Mouse (Mus musculus) neural tube, embryonic 13.5 days (tissue): ENCODE measurements around the gene Ilk. TPM values are rescaled to one million over a fixed set of nuclear protein-coding genes. Genes with fewer than 3 reads are reported as not detected.

Experiments
- ATAC-seq: fragments of 200-750 bp; cut with Nextera tagmentation; 2 replicates; pipeline ENCODE4 v1.8.0; 2017; ENCODE audit warnings: low read depth, mild to moderate bottlenecking, moderate TSS enrichment, moderate library complexity
- H3K27ac ChIP-seq: fragments of 300-500 bp; sonication (generic); replicated peaks from 2 replicates; pipeline ENCODE4 v1.5.1; 2015; ENCODE audit warnings: moderate library complexity, mild to moderate bottlenecking, inconsistent platforms
- H3K27me3 ChIP-seq: fragments of 300-500 bp; sonication (generic); 2 replicates; pipeline ENCODE4 v1.6.1; 2015; ENCODE audit warnings: mild to moderate bottlenecking, inconsistent platforms
- H3K36me3 ChIP-seq: fragments of 300-500 bp; sonication (generic); 2 replicates; pipeline ENCODE4 v1.6.1; 2015; ENCODE audit warnings: mild to moderate bottlenecking, inconsistent platforms
- H3K4me1 ChIP-seq: fragments of 300-500 bp; sonication (generic); replicated peaks from 2 replicates; pipeline ENCODE4 v1.6.1; 2015; ENCODE audit warnings: inconsistent platforms
- H3K4me2 ChIP-seq: fragments of 300-500 bp; sonication (generic); 2 replicates; pipeline ENCODE4 v1.6.1; 2015; ENCODE audit warnings: inconsistent platforms, mild to moderate bottlenecking, moderate library complexity
- H3K4me3 ChIP-seq: fragments of 300-500 bp; sonication (generic); 2 replicates; pipeline ENCODE4 v1.5.1; 2015; ENCODE audit warnings: mild to moderate bottlenecking, inconsistent platforms
- H3K9ac ChIP-seq: fragments of 300-500 bp; sonication (generic); 2 replicates; pipeline ENCODE4 v1.6.1; 2015; ENCODE audit warnings: moderate library complexity, mild to moderate bottlenecking, inconsistent platforms
- H3K9me3 ChIP-seq: fragments of 300-500 bp; sonication (generic); 2 replicates; pipeline ENCODE4 v1.6.1; 2016; ENCODE audit warnings: inconsistent platforms
- WGBS: fragments of 180-500 bp; shearing (Covaris S2); methylation state at CpG from one replicate; pipeline ENCODE4 v1.1.7; 2015; 5-methylcytosine and 5-hydroxymethylcytosine counted together
- polyA plus RNA-seq: library from polyadenylated mRNA; unstranded; fragments of >200 nt; fragmentation: Nextera tagmentation; extraction: Ambion mirVana; gene quantifications from 2 replicates; pipeline ENCODE4 v1.2.1, GENCODE M21; 2015

The Ilk gene
- polyA plus RNA-seq, 1 experiment from 2014 or later: 225 TPM

DNA sequence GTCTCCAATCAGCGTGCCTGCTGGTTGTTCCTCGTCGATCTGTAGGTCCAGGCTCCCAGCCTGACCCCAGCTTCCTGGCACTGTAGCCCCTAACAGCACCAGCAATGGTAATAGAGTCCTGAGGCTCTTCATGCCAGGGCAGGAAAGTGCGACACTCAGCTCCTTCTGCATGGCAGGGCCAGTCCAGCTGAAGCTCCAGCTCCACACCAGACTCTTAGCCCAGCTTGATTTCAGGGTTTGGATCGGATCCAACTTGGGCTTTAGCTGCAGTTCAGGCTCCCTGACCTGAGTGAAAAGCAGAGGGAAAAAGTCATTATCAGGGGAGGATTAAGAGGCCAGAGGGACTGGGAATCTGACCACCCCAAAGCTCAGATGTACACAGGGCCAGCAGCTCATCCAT is 36.6 kb downstream of the Ilk start:
- Histone ChIP-seq H3K9ac (no peak overlapping the region), H3K4me2 (no peak overlapping the region), H3K4me3 (no peak overlapping the region), H3K9me3 (no peaks in the 10 kb centered on the region), H3K4me1 (peaks cover 90% of the 10 kb centered on the region), H3K27ac (no peak overlapping the region), H3K36me3 (peaks cover 84% of the 10 kb centered on the region), H3K27me3 (no peaks in the 10 kb centered on the region)
- 88% methylated on average over 5 of the region's 5 CpGs for WGBS
- ATAC-seq: no peak

DNA sequence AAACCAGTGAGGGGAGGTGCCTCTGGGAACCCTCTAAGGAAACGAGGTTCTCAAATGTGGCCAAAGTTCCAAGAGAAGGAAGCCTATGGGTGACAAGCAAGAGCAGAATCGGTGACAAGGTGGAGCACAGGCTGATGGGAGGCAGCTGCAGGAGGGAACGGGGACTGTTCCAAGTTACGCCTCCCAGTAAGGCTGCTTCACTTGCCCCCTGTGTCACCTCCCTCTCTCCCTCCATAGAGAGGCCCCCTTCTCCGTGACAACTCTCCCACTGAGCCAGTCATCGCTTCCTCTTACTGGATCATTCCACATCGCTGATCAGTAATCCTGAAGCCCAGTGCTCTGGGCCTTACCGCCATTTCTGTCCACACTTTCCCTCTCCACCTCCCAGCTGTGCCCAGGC is 38.3 kb downstream of the Ilk start:
- Histone ChIP-seq H3K9me3 (no peaks in the 10 kb centered on the region), H3K36me3 (peaks cover 86% of the 10 kb centered on the region), H3K4me2 (no peak overlapping the region), H3K4me3 (no peak overlapping the region), H3K9ac (no peak overlapping the region), H3K27ac (no peak overlapping the region), H3K27me3 (no peaks in the 10 kb centered on the region), H3K4me1 (peaks cover 90% of the 10 kb centered on the region)
- no peak for ATAC-seq
- WGBS: 43% methylated on average over 8 of the region's 8 CpGs

DNA sequence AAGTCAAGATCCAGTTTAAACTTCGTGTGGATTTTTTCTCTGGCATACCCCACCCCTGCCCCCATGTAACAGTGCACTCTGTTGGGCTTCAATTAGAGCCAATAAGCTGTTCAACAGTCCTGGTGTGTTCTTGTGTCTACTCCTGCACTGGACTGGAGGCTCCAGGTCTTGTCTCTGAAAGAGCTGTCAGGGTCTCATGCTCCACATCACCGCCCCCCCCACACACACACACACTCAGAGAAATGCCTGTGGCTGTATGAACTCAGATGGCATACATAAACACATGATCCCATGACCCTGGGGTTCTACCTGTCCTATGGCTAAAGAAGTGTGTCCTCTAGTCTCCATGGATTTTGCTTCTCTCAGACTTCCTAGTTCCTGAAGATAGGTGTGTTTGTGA is 39.6 kb downstream of the Ilk start:
- H3K4me1 ChIP-seq: peaks cover 90% of the 10 kb centered on the region
- ATAC-seq: no peak
- H3K27ac ChIP-seq: no peak overlapping the region
- WGBS: 92% methylated on average over 2 of the region's 2 CpGs
- no peak overlapping the region for H3K9ac ChIP-seq
- H3K4me2 ChIP-seq: no peak overlapping the region
- H3K9me3 ChIP-seq: no peaks in the 10 kb centered on the region
- H3K4me3 ChIP-seq: no peak overlapping the region
- H3K27me3 ChIP-seq: no peaks in the 10 kb centered on the region
- peaks cover 86% of the 10 kb centered on the region for H3K36me3 ChIP-seq

DNA sequence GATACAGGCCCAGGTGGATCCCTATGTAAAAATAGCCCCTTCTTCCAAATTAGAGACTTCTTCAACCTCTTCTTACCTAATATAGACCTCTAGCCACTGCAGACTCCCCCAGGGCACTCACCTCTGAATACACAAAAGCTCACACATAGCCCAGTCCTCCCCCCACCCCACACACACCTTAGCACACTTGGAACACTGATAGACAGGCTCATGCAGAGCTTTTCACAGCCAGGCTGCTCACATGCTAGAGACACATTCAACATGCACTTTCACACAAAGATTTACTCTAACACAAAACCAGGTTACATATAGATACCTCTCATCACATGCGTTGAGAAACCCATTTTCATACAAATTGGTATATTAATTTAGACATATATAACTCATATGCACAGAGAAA is 40.9 kb downstream of the Ilk start:
- peaks cover 86% of the 10 kb centered on the region for H3K36me3 ChIP-seq

GRCm38 (mm10) chr7:105777797-105778552 is 41.6 kb downstream of the Ilk start:
- H3K27me3 ChIP-seq: no peaks in the 10 kb centered on the region
- H3K4me3 ChIP-seq: peak overlapping the region; percentile 14
- peaks cover 87% of the 10 kb centered on the region for H3K4me1 ChIP-seq
- H3K9me3 ChIP-seq: no peaks in the 10 kb centered on the region
- H3K9ac ChIP-seq: peak overlapping the region; percentile 51
- 55% methylated on average over 13 of the region's 13 CpGs for WGBS
- H3K27ac ChIP-seq: peak overlapping the region; percentile 83
- peak; percentile 45 for ATAC-seq
- peak overlapping the region; percentile 41 for H3K4me2 ChIP-seq
- peaks cover 86% of the 10 kb centered on the region for H3K36me3 ChIP-seq

More for the DNA sequence above, 40.9 kb downstream of the Ilk start:
- no peak for ATAC-seq
- no peak overlapping the region for H3K4me3 ChIP-seq
- peaks cover 85% of the 10 kb centered on the region for H3K4me1 ChIP-seq
- H3K9ac ChIP-seq: no peak overlapping the region
- 80% methylated on average over 1 of the region's 1 CpGs for WGBS
- H3K27ac ChIP-seq: no peak overlapping the region
- H3K4me2 ChIP-seq: peak overlapping the region; percentile 41; the same call in 1 of the 2 replicates
- no peaks in the 10 kb centered on the region for H3K27me3 ChIP-seq
- no peaks in the 10 kb centered on the region for H3K9me3 ChIP-seq

DNA sequence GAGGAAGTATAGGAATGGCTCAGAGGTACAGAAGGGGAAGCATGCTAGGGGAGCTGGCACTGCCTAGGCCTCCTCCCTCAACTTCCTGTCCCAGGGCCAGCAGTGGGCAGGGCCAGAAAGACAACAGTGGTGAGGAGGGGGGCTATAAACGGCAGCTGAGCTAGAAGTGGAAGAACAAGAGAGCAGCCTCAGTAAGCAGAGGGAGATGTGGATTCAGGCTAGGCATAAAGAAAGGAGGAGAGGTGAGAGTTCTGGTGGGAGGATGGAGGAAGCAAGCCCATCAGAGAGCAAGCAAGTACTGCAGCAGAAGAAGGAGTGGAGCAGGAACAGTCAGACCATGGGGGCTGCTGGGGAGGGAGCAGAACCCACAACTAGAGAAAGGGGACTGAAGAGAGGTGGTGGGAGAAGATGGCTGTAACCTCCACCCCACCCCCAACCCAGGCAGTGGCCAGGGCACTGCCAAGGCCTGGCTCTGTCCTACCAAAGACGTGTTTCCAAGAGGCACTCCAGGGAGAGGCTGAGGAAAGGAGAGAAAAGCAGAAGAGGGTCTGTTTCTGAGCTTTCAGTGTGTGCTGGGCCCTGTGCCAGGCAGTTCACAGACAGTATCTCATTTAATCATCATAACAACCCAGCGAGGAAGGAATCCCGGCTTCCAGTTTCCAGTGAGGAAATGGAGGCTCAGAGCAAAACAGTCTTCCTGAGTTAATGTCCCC is 42.3 kb downstream of the Ilk start:
- Histone ChIP-seq H3K9ac (peak overlapping the region; percentile 51), H3K4me1 (peaks cover 87% of the 10 kb centered on the region), H3K4me3 (peak overlapping the region; percentile 14; the same call in 1 of the 2 replicates), H3K27ac (peak overlapping the region; percentile 83), H3K4me2 (peak overlapping the region; percentile 41), H3K27me3 (no peaks in the 10 kb centered on the region), H3K36me3 (peaks cover 88% of the 10 kb centered on the region), H3K9me3 (no peaks in the 10 kb centered on the region)
- peak; percentile 73 for ATAC-seq
- WGBS: 17% methylated on average over 4 of the region's 4 CpGs

- H3K4me1 ChIP-seq: peaks cover 80% of the 10 kb centered on the region
- peak overlapping the region; percentile 6; the same call in 1 of the 2 replicates for H3K9ac ChIP-seq
- no peaks in the 10 kb centered on the region for H3K27me3 ChIP-seq
- H3K4me2 ChIP-seq: peak overlapping the region; percentile 89
- no peaks in the 10 kb centered on the region for H3K9me3 ChIP-seq
- H3K4me3 ChIP-seq: 0 out of 2 replicates have a peak overlapping the region, but pooled peaks have one; percentile 91
- no peak overlapping the region for H3K27ac ChIP-seq
- 49% methylated on average over 4 of the region's 4 CpGs for WGBS
- ATAC-seq: no peak
- peaks cover 62% of the 10 kb centered on the region for H3K36me3 ChIP-seq
Measured at GRCm38 (mm10) chr7:105783861-105784260, 47.5 kb downstream of the Ilk start.

DNA sequence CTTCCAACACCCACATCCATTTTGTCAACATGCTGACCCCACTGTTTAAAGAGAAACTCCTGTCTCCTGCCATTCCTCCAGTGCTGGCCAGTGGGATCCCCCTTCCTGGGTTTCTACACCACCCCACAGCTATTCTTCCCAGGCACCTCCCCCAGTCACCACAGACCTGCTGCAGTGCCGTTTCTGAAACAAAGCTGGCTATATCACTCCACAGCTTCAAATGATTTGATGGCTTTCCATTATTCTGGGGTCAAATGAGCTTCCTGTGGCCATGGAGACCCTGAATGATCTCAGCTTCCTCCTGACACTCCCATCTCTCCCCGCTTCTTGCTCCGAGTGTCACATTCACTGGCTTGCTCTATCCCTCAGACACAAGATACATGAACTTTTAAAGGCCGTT is 48.2 kb downstream of the Ilk start:
- no peaks in the 10 kb centered on the region for H3K9me3 ChIP-seq
- peak overlapping the region; percentile 99 for H3K9ac ChIP-seq
- WGBS: 3% methylated on average over 4 of the region's 4 CpGs
- peaks cover 77% of the 10 kb centered on the region for H3K4me1 ChIP-seq
- H3K27me3 ChIP-seq: no peaks in the 10 kb centered on the region
- no peak overlapping the region for H3K27ac ChIP-seq
- ATAC-seq: no peak
- H3K4me3 ChIP-seq: peak overlapping the region; percentile 91
- H3K36me3 ChIP-seq: peaks cover 55% of the 10 kb centered on the region
- H3K4me2 ChIP-seq: peak overlapping the region; percentile 89

- Histone ChIP-seq H3K9me3 (no peaks in the 10 kb centered on the region), H3K27me3 (no peaks in the 10 kb centered on the region), H3K36me3 (peaks cover 33% of the 10 kb centered on the region), H3K4me3 (peak overlapping the region; percentile 91), H3K4me2 (peak overlapping the region; percentile 89), H3K4me1 (peaks cover 63% of the 10 kb centered on the region), H3K9ac (peak overlapping the region; percentile 99), H3K27ac (peak overlapping the region; percentile 98)
- ATAC-seq: peak; percentile 81
- 5% methylated on average over 20 of the region's 20 CpGs for WGBS
Measured at GRCm38 (mm10) chr7:105786506-105787284, 50.3 kb downstream of the Ilk start.

- Histone ChIP-seq H3K27me3 (no peaks in the 10 kb centered on the region), H3K9ac (peak within 1 kb of the TSS; percentile 99), H3K4me2 (peak within 1 kb of the TSS; percentile 89), H3K9me3 (no peaks in the 10 kb centered on the region), H3K27ac (peak within 1 kb of the TSS; percentile 98), H3K4me3 (peak within 1 kb of the TSS; percentile 91), H3K4me1 (peaks cover 58% of the 10 kb centered on the region), H3K36me3 (peaks cover 25% of the 10 kb centered on the region)
- WGBS: under 1% methylated on average over 87 of the region's 97 CpGs
- ATAC-seq: peak; percentile 76
Measured at GRCm38 (mm10) chr7:105787285-105788140, 51.1 kb downstream of the Ilk start, which contains the start of gene Dchs1. Dchs1 (minus strand) TSS chr7:105787654.

- WGBS: 80% methylated on average over 1 of the region's 1 CpGs
- no peak overlapping the region for H3K4me2 ChIP-seq
- no peak overlapping the region for H3K4me3 ChIP-seq
- H3K36me3 ChIP-seq: 0 out of 2 replicates have a peak, but pooled peaks cover 1% of the 10 kb centered on the region
- H3K27ac ChIP-seq: no peak overlapping the region
- no peaks in the 10 kb centered on the region for H3K27me3 ChIP-seq
- H3K9me3 ChIP-seq: no peaks in the 10 kb centered on the region
- peaks cover 22% of the 10 kb centered on the region for H3K4me1 ChIP-seq
- ATAC-seq: no peak
- no peak overlapping the region for H3K9ac ChIP-seq
Measured at GRCm38 (mm10) chr7:105791147-105791546, 54.8 kb downstream of the Ilk start.
